Mouse (Mus musculus) lung, postnatal 0 days (tissue): ENCODE data around the gene Ncaph2.

ENCODE experiments used
- CTCF ChIP-seq: IDR thresholded peaks from 2 replicates; pipeline ENCODE4 v1.5.1; 2016; ENCODE audit warnings: antibody characterized with exemption, mild to moderate bottlenecking
- EP300 ChIP-seq: IDR thresholded peaks from 2 replicates; pipeline ENCODE4 v1.6.1; 2016; ENCODE audit warnings: antibody characterized with exemption, mild to moderate bottlenecking, control low read depth

- TF ChIP-seq CTCF (no peak), EP300 (no peak)
Observed at GRCm38 (mm10) chr15:89309962-89310498, 45.5 kb upstream of the Ncaph2 start.
